Mouse (Mus musculus) kidney, embryonic 15.5 days (tissue): ENCODE data around the gene Zgrf1. TPM values are rescaled to one million over a fixed set of nuclear protein-coding genes. Genes with fewer than 3 reads are reported as not detected.

Source experiments
- ATAC-seq: fragments of 200-750 bp; cut with Nextera tagmentation; replicated peaks from 2 replicates; pipeline ENCODE4 v1.8.0; 2017; ENCODE audit warnings: moderate TSS enrichment; ENCODE audit not compliant: low FRiP score
- H3K27ac ChIP-seq: fragments of 300-500 bp; sonication (generic); 2 replicates; pipeline ENCODE4 v1.5.1; 2015; ENCODE audit warnings: mild to moderate bottlenecking, inconsistent platforms
- H3K27me3 ChIP-seq: fragments of 300-500 bp; sonication (generic); 2 replicates; pipeline ENCODE4 v1.6.1; 2015; ENCODE audit warnings: inconsistent platforms
- H3K36me3 ChIP-seq: fragments of 300-500 bp; sonication (generic); 2 replicates; pipeline ENCODE4 v1.6.1; 2015; ENCODE audit warnings: inconsistent platforms
- H3K4me1 ChIP-seq: fragments of 300-500 bp; sonication (generic); 2 replicates; pipeline ENCODE4 v1.6.1; 2015; ENCODE audit warnings: inconsistent platforms
- H3K4me2 ChIP-seq: fragments of 300-500 bp; sonication (generic); 2 replicates; pipeline ENCODE4 v1.6.1; 2015; ENCODE audit warnings: moderate library complexity, mild to moderate bottlenecking, inconsistent platforms
- H3K4me3 ChIP-seq: fragments of 300-500 bp; sonication (generic); replicated peaks from 2 replicates; pipeline ENCODE4 v1.5.1; 2015; ENCODE audit warnings: mild to moderate bottlenecking, inconsistent platforms
- H3K9ac ChIP-seq: fragments of 300-500 bp; sonication (generic); 2 replicates; pipeline ENCODE4 v1.6.1; 2015; ENCODE audit warnings: mild to moderate bottlenecking, inconsistent platforms
- H3K9me3 ChIP-seq: fragments of 300-500 bp; sonication (generic); replicated peaks from 2 replicates; pipeline ENCODE4 v1.6.1; 2016; ENCODE audit warnings: inconsistent platforms
- WGBS: fragments of 180-500 bp; shearing (Covaris S2); methylation state at CpG from one replicate; pipeline ENCODE4 v1.1.7; 2015; ENCODE audit warnings: mixed read lengths; 5-methylcytosine and 5-hydroxymethylcytosine counted together
- polyA plus RNA-seq: library from polyadenylated mRNA; unstranded; fragments of >200 nt; fragmentation: Nextera tagmentation; extraction: Ambion mirVana; gene quantifications from 2 replicates; pipeline ENCODE4 v1.2.1, GENCODE M21; 2015

Gene Zgrf1
- polyA plus RNA-seq, 1 experiment from 2014 or later: 10.8 TPM

- under 1% methylated on average over 30 of the region's 32 CpGs for WGBS
- H3K9ac ChIP-seq: no peak overlapping the region
- peaks cover 95% of the 10 kb centered on the region for H3K27me3 ChIP-seq
- H3K9me3 ChIP-seq: no peaks in the 10 kb centered on the region
- peak overlapping the region; percentile 69 for H3K4me2 ChIP-seq
- H3K4me1 ChIP-seq: peaks cover 42% of the 10 kb centered on the region
- H3K36me3 ChIP-seq: no peaks in the 10 kb centered on the region
- peak overlapping the region; percentile 38 for H3K4me3 ChIP-seq
- H3K27ac ChIP-seq: no peak overlapping the region
- peak; percentile 63 for ATAC-seq
Observed at GRCm38 (mm10) chr3:127632531-127632930, 79.2 kb downstream of the Zgrf1 start.

- under 1% methylated on average over 92 of the region's 92 CpGs for WGBS
- Histone ChIP-seq H3K4me1 (peaks cover 34% of the 10 kb centered on the region), H3K36me3 (no peaks in the 10 kb centered on the region), H3K27me3 (peaks cover 95% of the 10 kb centered on the region), H3K9ac (no peak within 1 kb of the TSS), H3K4me2 (peak within 1 kb of the TSS; percentile 69), H3K9me3 (no peaks in the 10 kb centered on the region), H3K4me3 (peak within 1 kb of the TSS; percentile 38), H3K27ac (no peak within 1 kb of the TSS)
- ATAC-seq: peak; percentile 26
Observed at GRCm38 (mm10) chr3:127633080-127634032, 80.1 kb downstream of the Zgrf1 start, which contains the start of gene Neurog2. Neurog2 (plus strand) TSS chr3:127633135.

GRCm38 (mm10) chr3:127634101-127634983, 81.1 kb downstream of the Zgrf1 start:
- peak overlapping the region; percentile 38 for H3K4me3 ChIP-seq
- H3K4me1 ChIP-seq: peaks cover 27% of the 10 kb centered on the region
- peak overlapping the region; percentile 69 for H3K4me2 ChIP-seq
- H3K9me3 ChIP-seq: no peaks in the 10 kb centered on the region
- WGBS: under 1% methylated on average over 58 of the region's 58 CpGs
- peaks cover 96% of the 10 kb centered on the region for H3K27me3 ChIP-seq
- ATAC-seq: peak; percentile 87
- H3K36me3 ChIP-seq: no peaks in the 10 kb centered on the region
- 0 out of 2 replicates have a peak overlapping the region, but pooled peaks have one; percentile 22 for H3K9ac ChIP-seq
- no peak overlapping the region for H3K27ac ChIP-seq

- H3K36me3 ChIP-seq: no peaks in the 10 kb centered on the region
Observed at GRCm38 (mm10) chr3:127634984-127635349, 81.7 kb downstream of the Zgrf1 start.

GRCm38 (mm10) chr3:127639875-127640761, 86.8 kb downstream of the Zgrf1 start:
- Histone ChIP-seq H3K27ac (no peak overlapping the region), H3K4me3 (peak overlapping the region; percentile 15; the same call in 1 of the 2 replicates), H3K27me3 (peaks cover 95% of the 10 kb centered on the region), H3K4me2 (peak overlapping the region; percentile 48), H3K4me1 (peaks cover 18% of the 10 kb centered on the region), H3K9me3 (no peaks in the 10 kb centered on the region), H3K9ac (no peak overlapping the region), H3K36me3 (no peaks in the 10 kb centered on the region)
- under 1% methylated on average over 36 of the region's 36 CpGs for whole genome bisulfite sequencing
- ATAC-seq: peak; percentile 79

More at GRCm38 (mm10) chr3:127634984-127635349, 81.7 kb downstream of the Zgrf1 start:
- H3K9me3 ChIP-seq: no peaks in the 10 kb centered on the region
- 5% methylated on average over 3 of the region's 3 CpGs for WGBS
- no peak overlapping the region for H3K27ac ChIP-seq
- H3K9ac ChIP-seq: no peak overlapping the region
- H3K4me3 ChIP-seq: no peak overlapping the region
- H3K4me1 ChIP-seq: peaks cover 31% of the 10 kb centered on the region
- peak overlapping the region; percentile 69; the same call in 1 of the 2 replicates for H3K4me2 ChIP-seq
- peaks cover 97% of the 10 kb centered on the region for H3K27me3 ChIP-seq
- no peak for ATAC-seq

- peak overlapping the region; percentile 48 for H3K4me2 ChIP-seq
- H3K36me3 ChIP-seq: no peaks in the 10 kb centered on the region
- H3K4me1 ChIP-seq: peaks cover 18% of the 10 kb centered on the region
- H3K9ac ChIP-seq: no peak overlapping the region
- peak overlapping the region; percentile 15; the same call in 1 of the 2 replicates for H3K4me3 ChIP-seq
- ATAC-seq: peak; percentile 63
- no peaks in the 10 kb centered on the region for H3K9me3 ChIP-seq
- peaks cover 96% of the 10 kb centered on the region for H3K27me3 ChIP-seq
- no peak overlapping the region for H3K27ac ChIP-seq
- WGBS: 3% methylated on average over 37 of the region's 37 CpGs
Observed at GRCm38 (mm10) chr3:127640762-127641700, 87.7 kb downstream of the Zgrf1 start.

GRCm38 (mm10) chr3:127642211-127642610, 88.9 kb downstream of the Zgrf1 start:
- H3K4me2 ChIP-seq: no peak overlapping the region
- H3K4me3 ChIP-seq: no peak overlapping the region
- H3K27me3 ChIP-seq: peaks cover 96% of the 10 kb centered on the region
- 3% methylated on average over 5 of the region's 5 CpGs for WGBS
- H3K9me3 ChIP-seq: no peaks in the 10 kb centered on the region
- H3K27ac ChIP-seq: no peak overlapping the region
- H3K36me3 ChIP-seq: no peaks in the 10 kb centered on the region
- peaks cover 18% of the 10 kb centered on the region for H3K4me1 ChIP-seq
- H3K9ac ChIP-seq: no peak overlapping the region
- ATAC-seq: no peak

- peaks cover 2% of the 10 kb centered on the region for H3K4me1 ChIP-seq
- ATAC-seq: no peak
- no peak overlapping the region for H3K9ac ChIP-seq
- 57% methylated on average over 18 of the region's 18 CpGs for WGBS
- no peak overlapping the region for H3K4me3 ChIP-seq
- peaks cover 63% of the 10 kb centered on the region for H3K27me3 ChIP-seq
- H3K36me3 ChIP-seq: no peaks in the 10 kb centered on the region
- no peaks in the 10 kb centered on the region for H3K9me3 ChIP-seq
- no peak overlapping the region for H3K27ac ChIP-seq
- H3K4me2 ChIP-seq: no peak overlapping the region
Observed at GRCm38 (mm10) chr3:127646156-127646825, 93.0 kb downstream of the Zgrf1 start.

- no peak overlapping the region for H3K4me3 ChIP-seq
- WGBS: 70% methylated on average over 7 of the region's 7 CpGs
- ATAC-seq: no peak
- no peak overlapping the region for H3K4me2 ChIP-seq
- no peaks in the 10 kb centered on the region for H3K9me3 ChIP-seq
- no peak overlapping the region for H3K27ac ChIP-seq
- H3K27me3 ChIP-seq: peaks cover 8% of the 10 kb centered on the region
- H3K4me1 ChIP-seq: no peaks in the 10 kb centered on the region
- H3K9ac ChIP-seq: no peak overlapping the region
- no peaks in the 10 kb centered on the region for H3K36me3 ChIP-seq
Observed at GRCm38 (mm10) chr3:127651742-127652653, 98.7 kb downstream of the Zgrf1 start.
